Mouse (Mus musculus) embryonic facial prominence, embryonic 14.5 days (tissue): Measurements from ENCODE around the gene Gm42957. TPM values are rescaled to one million over a fixed set of nuclear protein-coding genes. Genes with fewer than 3 reads are reported as not detected.
A peak's percentile ranks its signal among the peaks of the same experiment; 100 is the strongest.

ENCODE experiments used
- ATAC-seq: fragments of 200-750 bp; cut with Nextera tagmentation; 2 replicates; pipeline ENCODE4 v1.8.0; 2017; ENCODE audit warnings: low read depth, moderate number of reproducible peaks, moderate TSS enrichment
- DNase-seq: peaks from one replicate; pipeline ENCODE4 v3.0.0-alpha.2; 2015; ENCODE audit warnings: low spot score
- H3K27ac ChIP-seq: fragments of 300-500 bp; sonication (generic); replicated peaks from 2 replicates; pipeline ENCODE4 v1.5.1; 2014; ENCODE audit warnings: low read depth, mild to moderate bottlenecking, low read length, moderate library complexity
- H3K27me3 ChIP-seq: fragments of 300-500 bp; sonication (generic); replicated peaks from 2 replicates; pipeline ENCODE4 v1.6.1; 2014; ENCODE audit warnings: low read length; ENCODE audit not compliant: control insufficient read depth, insufficient read depth
- H3K36me3 ChIP-seq: fragments of 300-500 bp; sonication (generic); 2 replicates; pipeline ENCODE4 v1.6.1; 2014; ENCODE audit warnings: low read length, mixed read lengths; ENCODE audit not compliant: control insufficient read depth, insufficient read depth
- H3K4me1 ChIP-seq: fragments of 300-500 bp; sonication (generic); 2 replicates; pipeline ENCODE4 v1.6.1; 2014; ENCODE audit warnings: antibody characterized with exemption, low read length; ENCODE audit not compliant: control insufficient read depth, insufficient read depth
- H3K4me2 ChIP-seq: fragments of 300-500 bp; sonication (generic); 2 replicates; pipeline ENCODE4 v1.6.1; 2014; ENCODE audit warnings: low read depth, mild to moderate bottlenecking, low read length, moderate library complexity, mixed read lengths
- H3K4me3 ChIP-seq: fragments of 300-500 bp; sonication (generic); 2 replicates; pipeline ENCODE4 v1.5.1; 2014; ENCODE audit warnings: low read depth, mild to moderate bottlenecking, low read length
- H3K9ac ChIP-seq: fragments of 300-500 bp; sonication (generic); 2 replicates; pipeline ENCODE4 v1.6.1; 2014; ENCODE audit warnings: low read depth, mild to moderate bottlenecking, low read length, moderate library complexity, mixed read lengths
- H3K9me3 ChIP-seq: fragments of 300-500 bp; sonication (generic); 2 replicates; pipeline ENCODE4 v1.6.1; 2016; ENCODE audit warnings: low read length; ENCODE audit not compliant: control insufficient read depth
- WGBS: fragments of 180-500 bp; shearing (Covaris S2); extraction: QIAGEN DNeasy Blood & Tissue Kit; methylation state at CpG from one replicate; pipeline ENCODE4 v1.1.7; 2014; 5-methylcytosine and 5-hydroxymethylcytosine counted together
- polyA plus RNA-seq: library from polyadenylated mRNA; unstranded; fragments of >200 nt; fragmentation: Nextera tagmentation; extraction: Ambion mirVana; gene quantifications from 2 replicates; pipeline ENCODE4 v1.2.1, GENCODE M21; 2014

Gm42957 gene
- polyA plus RNA-seq, 1 experiment from 2014 or later, result 0.33 TPM

GRCm38 (mm10) chr3:96675171-96675570 lies 39.9 kb downstream of the Gm42957 start:
- Histone ChIP-seq H3K4me2 (no peak overlapping the region), H3K9me3 (no peaks in the 10 kb centered on the region), H3K4me1 (peaks cover 9% of the 10 kb centered on the region), H3K27me3 (no peaks in the 10 kb centered on the region), H3K9ac (no peak overlapping the region), H3K27ac (no peak overlapping the region), H3K36me3 (no peaks in the 10 kb centered on the region), H3K4me3 (no peak overlapping the region)
- DNase-seq (no peak), ATAC-seq (no peak)
- WGBS, result 88% methylated on average over 3 of the region's 3 CpGs

DNA sequence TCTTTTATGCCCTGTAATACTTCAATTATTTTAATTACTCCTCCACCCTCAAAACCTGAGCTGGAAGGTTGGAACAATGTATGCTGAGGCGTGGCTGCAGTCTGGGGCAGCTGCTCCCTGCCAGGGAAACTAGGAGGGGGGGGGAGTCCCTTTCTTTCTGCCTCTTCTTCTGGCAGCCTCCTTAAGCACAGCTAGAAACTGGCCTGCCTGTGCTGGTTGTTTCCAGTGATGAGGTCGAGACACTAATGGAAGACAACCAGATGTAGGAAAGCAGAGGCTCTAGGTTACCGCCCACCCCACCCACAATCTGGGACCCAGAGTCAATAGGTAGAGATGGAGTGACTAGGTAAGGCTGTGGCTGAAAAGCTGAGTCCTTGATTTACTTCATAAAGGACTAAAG lies 40.4 kb downstream of the Gm42957 start:
- H3K36me3 ChIP-seq, result no peaks in the 10 kb centered on the region
- H3K4me2 ChIP-seq, result no peak overlapping the region
- DNase-seq (peak; percentile 36), ATAC-seq (peak; percentile 39; the same call in 1 of the 2 replicates)
- H3K9ac ChIP-seq, result no peak overlapping the region
- no peak overlapping the region for H3K27ac ChIP-seq
- H3K27me3 ChIP-seq, result no peaks in the 10 kb centered on the region
- WGBS, result 47% methylated on average over 3 of the region's 3 CpGs
- H3K4me1 ChIP-seq, result peaks cover 9% of the 10 kb centered on the region
- no peak overlapping the region for H3K4me3 ChIP-seq
- H3K9me3 ChIP-seq, result no peaks in the 10 kb centered on the region

GRCm38 (mm10) chr3:96678456-96678855 lies 43.2 kb downstream of the Gm42957 start:
- Histone ChIP-seq H3K4me1 (peaks cover 9% of the 10 kb centered on the region), H3K9me3 (no peaks in the 10 kb centered on the region), H3K4me3 (no peak overlapping the region), H3K27me3 (no peaks in the 10 kb centered on the region), H3K4me2 (no peak overlapping the region), H3K9ac (no peak overlapping the region), H3K36me3 (no peaks in the 10 kb centered on the region), H3K27ac (no peak overlapping the region)
- DNase-seq (no peak), ATAC-seq (no peak)
- 64% methylated on average over 7 of the region's 7 CpGs for WGBS

- H3K4me2 ChIP-seq, result no peak overlapping the region
- no peak overlapping the region for H3K4me3 ChIP-seq
- H3K9ac ChIP-seq, result no peak overlapping the region
- peak; percentile 45 for DNase-seq
- WGBS, result 35% methylated on average over 5 of the region's 5 CpGs
- H3K27ac ChIP-seq, result no peak overlapping the region
- H3K4me1 ChIP-seq, result peaks cover 5% of the 10 kb centered on the region
- ATAC-seq, result no peak
- no peaks in the 10 kb centered on the region for H3K9me3 ChIP-seq
- no peaks in the 10 kb centered on the region; the same call in 1 of the 2 replicates for H3K27me3 ChIP-seq
- H3K36me3 ChIP-seq, result no peaks in the 10 kb centered on the region
Observed at GRCm38 (mm10) chr3:96679159-96679674, 43.9 kb downstream of the Gm42957 start.

GRCm38 (mm10) chr3:96680269-96680956 lies 45.1 kb downstream of the Gm42957 start:
- no peak overlapping the region for H3K9ac ChIP-seq
- no peak for ATAC-seq
- H3K9me3 ChIP-seq, result no peaks in the 10 kb centered on the region
- H3K36me3 ChIP-seq, result no peaks in the 10 kb centered on the region
- no peaks in the 10 kb centered on the region for H3K4me1 ChIP-seq
- no peak overlapping the region for H3K4me2 ChIP-seq
- H3K4me3 ChIP-seq, result no peak overlapping the region
- no peak for DNase-seq
- H3K27ac ChIP-seq, result no peak overlapping the region
- WGBS, result 28% methylated on average over 12 of the region's 12 CpGs
- no peaks in the 10 kb centered on the region; the same call in 1 of the 2 replicates for H3K27me3 ChIP-seq

- Histone ChIP-seq H3K9ac (no peak overlapping the region), H3K4me1 (no peaks in the 10 kb centered on the region), H3K4me3 (no peak overlapping the region), H3K36me3 (no peaks in the 10 kb centered on the region), H3K27me3 (no peaks in the 10 kb centered on the region; the same call in 1 of the 2 replicates), H3K4me2 (no peak overlapping the region), H3K27ac (no peak overlapping the region), H3K9me3 (no peaks in the 10 kb centered on the region)
- DNase-seq (no peak), ATAC-seq (no peak)
- WGBS, result 81% methylated on average over 3 of the region's 3 CpGs
Observed at GRCm38 (mm10) chr3:96683496-96683895, 48.2 kb downstream of the Gm42957 start.

DNA sequence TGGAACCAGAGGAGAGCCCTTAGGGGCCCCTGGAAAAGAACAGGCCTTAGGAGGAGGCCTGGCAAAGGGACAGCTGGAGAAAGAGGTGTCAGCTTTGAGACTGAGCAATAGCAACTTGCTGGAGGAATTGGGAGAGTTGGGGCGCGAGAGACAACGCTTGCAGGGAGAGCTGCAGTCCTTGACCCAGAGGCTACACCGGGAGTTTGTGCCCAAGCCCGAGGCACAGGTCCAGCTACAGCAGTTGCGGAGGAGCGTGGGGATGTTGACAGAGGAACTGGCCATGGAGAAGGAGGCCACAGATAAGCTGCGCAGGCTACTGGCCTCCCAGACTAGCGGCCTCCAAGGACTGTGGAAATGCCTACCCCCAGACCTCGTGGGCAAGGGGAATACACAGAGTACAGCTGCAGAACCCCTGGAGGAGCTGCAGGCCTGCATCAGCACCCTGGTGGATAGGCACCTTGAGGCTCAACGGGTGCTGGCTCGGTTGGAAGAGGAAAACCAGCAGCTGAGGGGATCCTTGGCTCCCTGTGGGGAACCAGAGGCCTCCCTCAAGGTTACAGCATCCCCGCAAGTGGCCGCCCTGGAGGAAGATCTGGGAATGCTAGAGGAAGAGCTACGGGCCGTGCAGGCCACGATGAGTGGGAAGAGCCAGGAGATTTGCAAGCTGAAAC lies 49.0 kb downstream of the Gm42957 start:
- no peaks in the 10 kb centered on the region for H3K9me3 ChIP-seq
- H3K27ac ChIP-seq, result no peak overlapping the region
- DNase-seq (no peak), ATAC-seq (no peak)
- H3K9ac ChIP-seq, result peak overlapping the region; percentile 54
- no peaks in the 10 kb centered on the region for H3K4me1 ChIP-seq
- H3K27me3 ChIP-seq, result no peaks in the 10 kb centered on the region; the same call in 1 of the 2 replicates
- H3K4me3 ChIP-seq, result peak overlapping the region; percentile 30; the same call in 1 of the 2 replicates
- peak overlapping the region; percentile 54 for H3K4me2 ChIP-seq
- H3K36me3 ChIP-seq, result no peaks in the 10 kb centered on the region
- WGBS, result 65% methylated on average over 17 of the region's 17 CpGs

DNA sequence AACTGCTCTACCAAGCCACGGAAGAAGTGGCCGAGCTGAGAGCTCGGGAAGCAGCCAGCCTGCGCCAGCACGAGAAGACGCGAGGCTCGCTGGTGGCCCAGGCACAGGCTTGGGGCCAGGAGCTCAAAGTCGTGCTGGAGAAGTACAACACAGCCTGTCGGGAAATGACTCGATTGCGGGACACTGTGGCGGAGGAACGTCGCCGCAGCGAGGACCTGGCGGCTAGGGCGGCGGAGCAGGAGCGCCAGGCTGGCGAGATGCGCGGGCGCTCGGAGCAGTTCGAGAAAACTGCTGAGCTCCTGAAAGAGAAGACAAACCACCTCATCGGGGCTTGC lies 49.5 kb downstream of the Gm42957 start:
- WGBS, result 31% methylated on average over 28 of the region's 28 CpGs
- no peak for DNase-seq
- H3K9me3 ChIP-seq, result no peaks in the 10 kb centered on the region
- H3K4me3 ChIP-seq, result peak overlapping the region; percentile 30
- no peaks in the 10 kb centered on the region; the same call in 1 of the 2 replicates for H3K27me3 ChIP-seq
- ATAC-seq, result no peak
- H3K4me1 ChIP-seq, result no peaks in the 10 kb centered on the region
- H3K36me3 ChIP-seq, result no peaks in the 10 kb centered on the region
- peak overlapping the region; percentile 54 for H3K4me2 ChIP-seq
- H3K27ac ChIP-seq, result no peak overlapping the region
- peak overlapping the region; percentile 54 for H3K9ac ChIP-seq
